ENCODE assay signal across 7 mouse cellular contexts in the genomic region with DNA sequence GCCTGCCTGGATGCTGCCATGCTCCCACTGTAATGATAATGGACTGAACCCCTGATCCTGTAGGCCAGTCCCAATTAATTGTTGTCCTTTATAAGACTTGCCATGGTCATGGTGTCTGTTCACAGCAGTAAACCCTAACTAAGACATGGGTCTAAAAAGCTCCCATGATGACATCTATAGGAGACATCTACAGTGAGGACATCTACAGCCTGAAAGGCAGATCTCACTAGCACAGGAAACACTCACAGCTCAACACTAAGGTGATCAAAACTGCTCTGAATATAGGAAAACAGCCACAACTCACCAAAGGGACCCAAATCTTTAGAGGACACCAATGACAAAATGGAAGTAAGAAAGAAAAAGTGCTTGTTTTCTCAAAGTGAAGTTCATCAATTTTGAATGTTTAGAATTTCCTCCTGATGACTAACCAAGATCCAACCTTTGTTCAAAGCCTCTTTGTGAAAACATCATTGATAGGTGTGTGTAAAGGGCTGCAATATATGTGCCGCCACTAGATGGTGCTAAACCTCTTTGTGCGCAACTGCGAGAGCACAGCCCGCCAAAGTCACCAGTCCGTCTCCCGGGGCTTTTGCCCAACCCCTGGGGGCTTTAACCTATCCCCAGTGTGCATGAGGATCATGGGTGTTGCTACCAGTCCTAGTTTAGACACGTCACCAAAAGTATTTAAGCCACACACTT. TPM values are rescaled to one million over a fixed set of nuclear protein-coding genes. Genes with fewer than 3 reads are reported as not detected.
DNase-seq lines count a peak whose midpoint lies in the region; ATAC-seq lines count a peak whose summit lies in the region.
"Not testable (repeated sequence)": the region's sequence is repeated elsewhere in the genome, so short reads cannot be mapped to it uniquely, and the experiment has no call there.

No protein-coding gene starts in this region.

- H3K4me3 ChIP-seq in embryonic facial prominence, embryonic 15.5 days (replicated peaks), result peak overlapping the region; percentile 22
- peak overlapping the region; percentile 49 for H3K4me3 ChIP-seq in heart, embryonic 13.5 days
- peak overlapping the region; percentile 29 for H3K4me3 ChIP-seq in kidney, embryonic 15.5 days (replicated peaks)
- H3K4me3 ChIP-seq in limb, embryonic 12.5 days (replicated peaks), result peak overlapping the region; percentile 19
- H3K4me3 ChIP-seq in midbrain, embryonic 14.5 days (replicated peaks; ENCODE audit: low read depth, low read length), result not testable (repeated sequence)

- DNase-seq in adrenal gland, postnatal 10 days, result peak; percentile 76
- DNase-seq in midbrain, embryonic 14.5 days, result peak; percentile 69
- peak; percentile 21 to 67 for DNase-seq in spleen, adult 18-20 months

- H3K4me2 ChIP-seq in embryonic facial prominence, embryonic 15.5 days (replicated peaks), result peak overlapping the region; percentile 40
- peak overlapping the region; percentile 70 for H3K4me2 ChIP-seq in heart, embryonic 13.5 days
- H3K4me2 ChIP-seq in kidney, embryonic 15.5 days, result peak overlapping the region; percentile 57
- H3K4me2 ChIP-seq in limb, embryonic 12.5 days, result peak overlapping the region; percentile 48
- peak overlapping the region; percentile 34; the same call in 1 of the 2 replicates for H3K4me2 ChIP-seq in midbrain, embryonic 14.5 days (ENCODE audit: low read length)

- not testable (repeated sequence) for H3K36me3 ChIP-seq in embryonic facial prominence, embryonic 15.5 days; heart, embryonic 13.5 days; kidney, embryonic 15.5 days; limb, embryonic 12.5 days; midbrain, embryonic 14.5 days (ENCODE audit: control insufficient read depth, insufficient read depth, low read length)

- not testable (repeated sequence) for ATAC-seq in embryonic facial prominence, embryonic 15.5 days (ENCODE audit: insufficient number of reproducible peaks, low FRiP score, low TSS enrichment, low read depth); heart, embryonic 13.5 days (ENCODE audit: extremely low read depth, insufficient number of reproducible peaks, low FRiP score, low TSS enrichment); kidney, embryonic 15.5 days (replicated peaks; ENCODE audit: low FRiP score); limb, embryonic 12.5 days (ENCODE audit: insufficient number of reproducible peaks, insufficient read depth, low FRiP score, low TSS enrichment, low read depth); midbrain, embryonic 14.5 days (ENCODE audit: low FRiP score, low TSS enrichment)

- WGBS in embryonic facial prominence, embryonic 15.5 days, result 0% methylated on average over 7 of the region's 7 CpGs
- WGBS in heart, embryonic 13.5 days, result 0% methylated on average over 7 of the region's 7 CpGs
- WGBS in kidney, embryonic 15.5 days, result under 1% methylated on average over 7 of the region's 7 CpGs
- 0% methylated on average over 7 of the region's 7 CpGs for WGBS in limb, embryonic 12.5 days
- WGBS in midbrain, embryonic 14.5 days, result 2% methylated on average over 7 of the region's 7 CpGs

- not testable (repeated sequence) for H3K9me3 ChIP-seq in embryonic facial prominence, embryonic 15.5 days (replicated peaks); heart, embryonic 13.5 days; kidney, embryonic 15.5 days (replicated peaks); limb, embryonic 12.5 days; midbrain, embryonic 14.5 days (ENCODE audit: control insufficient read depth, low read length)

- not testable (repeated sequence) for H3K27ac ChIP-seq in embryonic facial prominence, embryonic 15.5 days (replicated peaks); heart, embryonic 13.5 days (replicated peaks); kidney, embryonic 15.5 days; limb, embryonic 12.5 days; midbrain, embryonic 14.5 days (replicated peaks; ENCODE audit: low read depth, low read length)

- H3K9ac ChIP-seq in embryonic facial prominence, embryonic 15.5 days; kidney, embryonic 15.5 days; limb, embryonic 12.5 days (replicated peaks); midbrain, embryonic 14.5 days (replicated peaks; ENCODE audit: low read length): not testable (repeated sequence)
- peak overlapping the region; percentile 76 for H3K9ac ChIP-seq in heart, embryonic 13.5 days

- H3K27me3 ChIP-seq in embryonic facial prominence, embryonic 15.5 days; heart, embryonic 13.5 days (replicated peaks); kidney, embryonic 15.5 days; limb, embryonic 12.5 days; midbrain, embryonic 14.5 days (ENCODE audit: control insufficient read depth, insufficient read depth, low read length): not testable (repeated sequence)

- H3K4me1 ChIP-seq in embryonic facial prominence, embryonic 15.5 days; kidney, embryonic 15.5 days; limb, embryonic 12.5 days (replicated peaks); midbrain, embryonic 14.5 days (ENCODE audit: control insufficient read depth, insufficient read depth, low read length): not testable (repeated sequence)
- H3K4me1 ChIP-seq in heart, embryonic 13.5 days, result peaks cover 13% of the 10 kb centered on the region

RNA-seq across cellular contexts. Expression of gene Ulbp1, which starts 3.6 kb away (rescaled TPM):
- total RNA-seq in adrenal gland, postnatal 10 days (2021), result 10 to 100 TPM; 14.7 to 20.4 TPM
- polyA plus RNA-seq in embryonic facial prominence, embryonic 15.5 days (2015; fragmentation: Nextera tagmentation; extraction: Ambion mirVana), result 1.8 and 2.5 TPM in 2 replicates
- polyA plus RNA-seq in heart, embryonic 13.5 days (2015; fragmentation: Nextera tagmentation; extraction: Ambion mirVana), result 6.1 and 7.1 TPM in 2 replicates
- 3.1 and 4.5 TPM in 2 replicates for polyA plus RNA-seq in kidney, embryonic 15.5 days (2015; fragmentation: Nextera tagmentation; extraction: Ambion mirVana)
- 0.65 and 1.4 TPM in 2 replicates for polyA plus RNA-seq in limb, embryonic 12.5 days (2016; fragmentation: Nextera tagmentation; extraction: Ambion mirVana)
- 0.07 and 0.80 TPM in 2 replicates for polyA plus RNA-seq in midbrain, embryonic 14.5 days (2014; fragmentation: Nextera tagmentation; extraction: Ambion mirVana)
